Mouse (Mus musculus) hindbrain, embryonic 14.5 days (tissue): ENCODE measurements around the gene Olfr132. TPM values are rescaled to one million over a fixed set of nuclear protein-coding genes. Genes with fewer than 3 reads are reported as not detected.
"Not testable (repeated sequence)": the region's sequence is repeated elsewhere in the genome, so short reads cannot be mapped to it uniquely, and the experiment has no call there.

Source experiments
- ATAC-seq: fragments of 200-750 bp; cut with Nextera tagmentation; 2 replicates; pipeline ENCODE4 v1.8.0; 2017; ENCODE audit warnings: moderate number of reproducible peaks, mild to moderate bottlenecking, moderate TSS enrichment, moderate library complexity; ENCODE audit not compliant: low FRiP score
- DNase-seq: peaks from one replicate; pipeline ENCODE4 v3.0.0-alpha.2; 2015; ENCODE audit warnings: low spot score
- H3K27ac ChIP-seq: fragments of 300-500 bp; sonication (generic); 2 replicates; pipeline ENCODE4 v1.5.1; 2014; ENCODE audit warnings: mild to moderate bottlenecking, moderate library complexity
- H3K27me3 ChIP-seq: fragments of 300-500 bp; sonication (generic); 2 replicates; pipeline ENCODE4 v1.6.1; 2014; ENCODE audit warnings: mild to moderate bottlenecking, low read length, mixed read lengths; ENCODE audit not compliant: control insufficient read depth, insufficient read depth
- H3K36me3 ChIP-seq: fragments of 300-500 bp; sonication (generic); replicated peaks from 2 replicates; pipeline ENCODE4 v1.6.1; 2014; ENCODE audit not compliant: control insufficient read depth, insufficient read depth
- H3K4me1 ChIP-seq: fragments of 300-500 bp; sonication (generic); replicated peaks from 2 replicates; pipeline ENCODE4 v1.6.1; 2014; ENCODE audit warnings: antibody characterized with exemption, low read length, mixed read lengths; ENCODE audit not compliant: control insufficient read depth, insufficient read depth
- H3K4me2 ChIP-seq: fragments of 300-500 bp; sonication (generic); replicated peaks from 2 replicates; pipeline ENCODE4 v1.6.1; 2014; ENCODE audit warnings: mild to moderate bottlenecking, moderate library complexity
- H3K4me3 ChIP-seq: fragments of 300-500 bp; sonication (generic); replicated peaks from 2 replicates; pipeline ENCODE4 v1.5.1; 2014; ENCODE audit warnings: mild to moderate bottlenecking, low read length
- H3K9ac ChIP-seq: fragments of 300-500 bp; sonication (generic); 2 replicates; pipeline ENCODE4 v1.6.1; 2014
- H3K9me3 ChIP-seq: fragments of 300-500 bp; sonication (generic); 2 replicates; pipeline ENCODE4 v1.6.1; 2016; ENCODE audit warnings: low read length; ENCODE audit not compliant: control insufficient read depth
- WGBS: fragments of 180-500 bp; shearing (Covaris S2); extraction: QIAGEN DNeasy Blood & Tissue Kit; methylation state at CpG from one replicate; pipeline ENCODE4 v1.1.7; 2014; 5-methylcytosine and 5-hydroxymethylcytosine counted together
- polyA plus RNA-seq: library from polyadenylated mRNA; unstranded; fragments of >200 nt; fragmentation: Nextera tagmentation; extraction: Ambion mirVana; gene quantifications from 2 replicates; pipeline ENCODE4 v1.2.1, GENCODE M21; 2014

The Olfr132 gene
- not detected in 2 replicates for polyA plus RNA-seq

DNA sequence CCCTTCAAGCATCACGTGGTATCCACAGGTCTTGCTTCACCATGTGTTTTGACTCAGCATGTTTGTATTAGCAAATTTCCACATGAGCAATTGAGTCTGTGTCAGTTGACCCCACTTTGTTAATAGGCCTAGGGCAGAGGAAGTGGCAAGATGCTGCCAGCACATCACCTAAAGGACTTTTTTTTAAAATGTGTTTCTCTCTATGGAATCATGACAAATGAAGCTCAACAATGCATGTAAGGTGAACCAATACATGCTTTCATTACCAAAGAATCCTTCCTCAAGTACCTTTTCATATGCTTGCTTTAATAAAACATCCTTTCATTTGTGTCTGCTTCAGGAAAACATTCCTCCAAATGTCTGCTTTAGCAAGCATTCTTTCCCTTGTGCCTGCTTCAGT lies at the start of gene Olfr132:
Gene Olfr132 (minus strand): TSS at position 101 of the 400 bp plus-strand sequence.
- H3K4me2 ChIP-seq, result no peak within 1 kb of the TSS
- 74% methylated on average over 1 of the region's 1 CpGs for WGBS
- H3K4me1 ChIP-seq, result no peaks in the 10 kb centered on the region
- H3K36me3 ChIP-seq, result no peaks in the 10 kb centered on the region
- H3K9ac ChIP-seq, result no peak within 1 kb of the TSS
- H3K27me3 ChIP-seq, result no peaks in the 10 kb centered on the region
- no peak for ATAC-seq
- no peak within 1 kb of the TSS for H3K4me3 ChIP-seq
- H3K27ac ChIP-seq, result no peak within 1 kb of the TSS
- no peaks in the 10 kb centered on the region for H3K9me3 ChIP-seq
- DNase-seq, result no peak

DNA sequence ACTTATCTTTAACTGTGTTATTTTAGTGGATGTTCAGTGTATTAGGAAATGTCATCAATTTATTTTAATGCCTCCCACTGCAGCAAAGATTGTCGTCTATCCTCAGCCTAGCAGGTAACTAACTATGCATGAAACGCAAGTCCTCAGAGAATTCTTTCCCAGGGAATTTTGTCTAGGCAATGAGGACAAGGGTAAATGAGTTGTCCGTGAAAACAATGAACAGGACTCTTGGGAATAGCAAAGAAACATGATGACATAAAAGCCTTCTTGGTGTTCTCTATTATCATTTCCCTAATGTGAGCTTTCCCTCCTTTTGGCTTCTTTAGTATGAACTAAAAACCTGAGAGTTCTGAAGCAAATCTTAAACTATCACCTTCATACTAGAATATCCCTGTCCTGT lies 36.8 kb upstream of the Olfr132 start, which contains the start of gene Olfr134:
Gene Olfr134 (plus strand): TSS at position 301 of the 400 bp plus-strand sequence.
- no peak within 1 kb of the TSS for H3K9ac ChIP-seq
- H3K4me1 ChIP-seq, result no peaks in the 10 kb centered on the region
- no peaks in the 10 kb centered on the region for H3K27me3 ChIP-seq
- no peaks in the 10 kb centered on the region for H3K9me3 ChIP-seq
- DNase-seq (no peak), ATAC-seq (no peak)
- H3K4me2 ChIP-seq, result no peak within 1 kb of the TSS
- no peaks in the 10 kb centered on the region for H3K36me3 ChIP-seq
- no peak within 1 kb of the TSS for H3K27ac ChIP-seq
- WGBS, result 68% methylated on average over 3 of the region's 3 CpGs
- no peak within 1 kb of the TSS for H3K4me3 ChIP-seq

GRCm38 (mm10) chr17:38144981-38145380 lies 10.7 kb upstream of the Olfr132 start, which contains the start of gene Olfr133:
Olfr133 (plus strand) TSS chr17:38145281.
- ATAC-seq (no peak), DNase-seq (no peak)
- no peaks in the 10 kb centered on the region for H3K36me3 ChIP-seq
- WGBS, result 58% methylated on average over 2 of the region's 2 CpGs
- H3K4me2 ChIP-seq, result no peak within 1 kb of the TSS
- H3K27ac ChIP-seq, result no peak within 1 kb of the TSS
- no peaks in the 10 kb centered on the region for H3K27me3 ChIP-seq
- H3K4me3 ChIP-seq, result no peak within 1 kb of the TSS
- H3K9ac ChIP-seq, result no peak within 1 kb of the TSS
- no peaks in the 10 kb centered on the region for H3K4me1 ChIP-seq
- no peaks in the 10 kb centered on the region for H3K9me3 ChIP-seq

GRCm38 (mm10) chr17:38125371-38125770 lies 9.0 kb downstream of the Olfr132 start:
- H3K9ac ChIP-seq, H3K27me3 ChIP-seq, DNase-seq, H3K4me3 ChIP-seq, H3K4me1 ChIP-seq, H3K27ac ChIP-seq, H3K9me3 ChIP-seq, H3K4me2 ChIP-seq, ATAC-seq, H3K36me3 ChIP-seq: not testable (repeated sequence)
- WGBS, result 63% methylated on average over 3 of the region's 3 CpGs

- 100% methylated on average over 1 of the region's 1 CpGs for WGBS
- H3K4me3 ChIP-seq, H3K36me3 ChIP-seq, DNase-seq, H3K4me1 ChIP-seq, ATAC-seq, H3K9ac ChIP-seq, H3K27ac ChIP-seq, H3K4me2 ChIP-seq, H3K27me3 ChIP-seq, H3K9me3 ChIP-seq: not testable (repeated sequence)
Observed at GRCm38 (mm10) chr17:38124199-38124598, 10.1 kb downstream of the Olfr132 start.

DNA sequence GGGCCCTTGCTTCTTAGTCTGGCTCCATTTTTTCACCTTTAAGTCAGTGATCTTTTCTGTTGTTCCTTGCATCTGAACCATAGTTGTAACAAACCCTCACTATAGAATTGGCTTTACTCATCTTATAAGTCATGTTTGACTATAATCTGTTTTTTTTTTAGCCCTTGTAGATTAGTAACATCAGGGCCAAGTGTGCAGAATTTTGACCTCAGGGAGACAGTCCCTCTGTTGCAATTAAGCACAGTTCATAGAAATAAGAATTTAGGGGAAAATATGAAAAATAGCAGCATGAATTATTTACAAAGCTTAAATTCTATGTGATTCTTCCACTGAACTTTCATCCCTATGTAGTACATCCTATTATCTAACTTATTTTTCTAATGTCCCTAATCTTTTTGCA lies 45.7 kb downstream of the Olfr132 start, which contains the start of gene Olfr131:
Gene Olfr131 (minus strand): TSS at position 101 of the 400 bp plus-strand sequence.
- H3K9me3 ChIP-seq, result no peaks in the 10 kb centered on the region
- H3K4me1 ChIP-seq, result no peaks in the 10 kb centered on the region
- H3K4me2 ChIP-seq, result no peak within 1 kb of the TSS
- H3K4me3 ChIP-seq, result no peak within 1 kb of the TSS
- ATAC-seq (no peak), DNase-seq (no peak)
- H3K36me3 ChIP-seq, result no peaks in the 10 kb centered on the region
- H3K27ac ChIP-seq, result no peak within 1 kb of the TSS
- no peak within 1 kb of the TSS for H3K9ac ChIP-seq
- H3K27me3 ChIP-seq, result no peaks in the 10 kb centered on the region

GRCm38 (mm10) chr17:38082364-38082763 lies 52.0 kb downstream of the Olfr132 start:
- H3K9me3 ChIP-seq, result no peaks in the 10 kb centered on the region
- no peak for DNase-seq
- 82% methylated on average over 4 of the region's 4 CpGs for WGBS
- no peaks in the 10 kb centered on the region for H3K36me3 ChIP-seq
- H3K27ac ChIP-seq, result no peak overlapping the region
- H3K27me3 ChIP-seq, result no peaks in the 10 kb centered on the region
- ATAC-seq, result peak; percentile 27; the same call in 1 of the 2 replicates
- H3K4me1 ChIP-seq, result no peaks in the 10 kb centered on the region
- H3K4me2 ChIP-seq, result no peak overlapping the region
- no peak overlapping the region for H3K4me3 ChIP-seq
- no peak overlapping the region for H3K9ac ChIP-seq

Other genes with a start within 250 kb of the Olfr132 start
- not detected in 2 replicates for gene Olfr127, start 234.1 kb downstream of the Olfr132 start, polyA plus RNA-seq
- not detected in 2 replicates for gene Olfr128, start 214.0 kb downstream of the Olfr132 start, polyA plus RNA-seq
- gene Olfr761, start 181.4 kb downstream of the Olfr132 start, polyA plus RNA-seq, result not detected in 2 replicates
- gene Olfr129, start 74.4 kb downstream of the Olfr132 start, polyA plus RNA-seq, result not detected in 2 replicates
- gene Olfr130, start 70.6 kb downstream of the Olfr132 start, polyA plus RNA-seq, result not detected in 2 replicates
- gene Olfr131, start 45.8 kb downstream of the Olfr132 start, polyA plus RNA-seq, result not detected in 2 replicates
- not detected in 2 replicates for gene Olfr133, start 10.8 kb upstream of the Olfr132 start, polyA plus RNA-seq
- gene Olfr134, start 36.9 kb upstream of the Olfr132 start, polyA plus RNA-seq, result not detected in 2 replicates
- not detected in 2 replicates for gene Olfr135, start 69.8 kb upstream of the Olfr132 start, polyA plus RNA-seq
- not detected in 2 replicates for gene Olfr138, start 126.5 kb upstream of the Olfr132 start, polyA plus RNA-seq
- not detected in 2 replicates for gene Olfr137, start 173.0 kb upstream of the Olfr132 start, polyA plus RNA-seq
- gene Olfr136, start 195.3 kb upstream of the Olfr132 start, polyA plus RNA-seq, result not detected in 2 replicates